Mouse (Mus musculus): Measurements from ENCODE around the gene Otulinl.

- TF ChIP-seq CTCF (IDR thresholded peaks at IDR 0.05; ENCODE audit: low read depth) (no peak), EP300 (IDR thresholded peaks at IDR 0.05; ENCODE audit: low read depth) (no peak)
Observed at GRCm38 (mm10) chr15:27625014-27625889, 56.1 kb downstream of the Otulinl start.
